In the genomic region with DNA sequence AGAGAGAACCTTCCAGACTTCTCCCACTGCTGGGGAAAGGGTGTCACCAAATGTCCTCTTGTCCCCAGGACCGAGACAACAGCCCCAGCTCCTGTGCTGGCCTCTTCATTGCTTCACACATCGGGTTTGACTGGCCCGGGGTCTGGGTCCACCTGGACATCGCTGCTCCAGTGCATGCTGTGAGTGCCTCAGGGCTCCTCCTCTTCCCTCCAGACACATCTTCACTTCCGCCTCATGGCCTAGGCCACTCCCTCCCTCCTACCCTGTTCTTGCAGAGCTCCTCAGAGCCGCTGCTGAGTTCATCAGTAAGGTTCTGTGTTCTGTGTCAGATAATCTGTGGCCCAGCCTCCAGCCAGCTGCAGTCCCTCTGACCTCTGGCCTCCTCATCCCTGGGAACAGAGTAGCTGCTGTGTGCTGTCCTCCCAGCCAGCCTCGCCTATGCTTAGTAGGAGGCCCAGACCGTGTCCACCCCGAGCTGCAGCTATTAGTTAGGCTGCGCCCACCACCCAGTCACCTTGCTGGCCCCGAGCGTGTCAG, we compare ENCODE assay signal across 18 mouse cellular contexts. TPM values are rescaled to one million over a fixed set of nuclear protein-coding genes. Genes with fewer than 3 reads are reported as not detected.
DNase-seq lines count a peak whose midpoint lies in the region; ATAC-seq lines count a peak whose summit lies in the region.
"Had no signal": no experiment of that assay in that cellular context is flagged by ENCODE, and none has a peak within 500 bp of the region (broad histone marks: within the 10 kb centered on the region; RNA-seq: fewer than 3 reads in every experiment).

No protein-coding gene starts in this region.

- DNase-seq in heart, embryonic 10.5 days (ENCODE audit: low spot score), result peak; percentile 69
- DNase-seq in heart, postnatal 4 days, result no peak
- DNase-seq in liver, result no peak
- peak; percentile 38 for DNase-seq in testis, postnatal 10 days (ENCODE audit: low spot score)
- DNase-seq in testis, postnatal 14 days (ENCODE audit: low spot score), result no peak
- DNase-seq: adrenal gland, postnatal 36 days; cerebellum, adult 2 months; kidney, postnatal 36 days had no signal

- peaks cover 9% of the 10 kb centered on the region for H3K4me1 ChIP-seq in heart, embryonic 10.5 days
- peaks cover 2% of the 10 kb centered on the region; the same call in 1 of the 2 replicates for H3K4me1 ChIP-seq in liver, embryonic 12.5 days

- H3K4me3 ChIP-seq in heart, embryonic 10.5 days, result no peak overlapping the region
- no peak overlapping the region for H3K4me3 ChIP-seq in liver, embryonic 12.5 days
- H3K4me3 ChIP-seq: erythroblast, embryonic 14.5 days; forebrain, embryonic 15.5 days; intestine, embryonic 15.5 days; limb, embryonic 13.5 days; midbrain, embryonic 12.5 days had no signal

- H3K4me2 ChIP-seq in liver, embryonic 12.5 days, result no peak overlapping the region
- H3K4me2 ChIP-seq: forebrain, embryonic 15.5 days; hindbrain, embryonic 14.5 days; intestine, embryonic 15.5 days; limb, embryonic 13.5 days; midbrain, embryonic 12.5 days had no signal

- H3K9me3 ChIP-seq in heart, embryonic 10.5 days, result peaks cover 10% of the 10 kb centered on the region; the same call in 1 of the 2 replicates
- peaks cover 7% of the 10 kb centered on the region; the same call in 1 of the 2 replicates for H3K9me3 ChIP-seq in liver, embryonic 12.5 days (replicated peaks)
- H3K9me3 ChIP-seq: forebrain, embryonic 15.5 days; intestine, embryonic 15.5 days had no signal

- no peak overlapping the region for H3K9ac ChIP-seq in liver, embryonic 12.5 days
- H3K9ac ChIP-seq: forebrain, embryonic 15.5 days; hindbrain, embryonic 14.5 days; intestine, embryonic 15.5 days; limb, embryonic 13.5 days; midbrain, embryonic 12.5 days had no signal

- no peak overlapping the region for H3K27ac ChIP-seq in heart, embryonic 10.5 days
- no peak overlapping the region for H3K27ac ChIP-seq in liver, embryonic 12.5 days
- H3K27ac ChIP-seq: forebrain, embryonic 15.5 days; hindbrain, embryonic 14.5 days; intestine, embryonic 15.5 days; limb, embryonic 13.5 days; macrophage; midbrain, embryonic 12.5 days had no signal

- peaks cover 84% of the 10 kb centered on the region for H3K36me3 ChIP-seq in heart, embryonic 10.5 days
- H3K36me3 ChIP-seq in liver, embryonic 12.5 days, result peaks cover 84% of the 10 kb centered on the region

- H3K27me3 ChIP-seq in heart, embryonic 10.5 days (ENCODE audit: insufficient read depth, poor library complexity, severe bottlenecking), result no peaks in the 10 kb centered on the region
- H3K27me3 ChIP-seq in liver, embryonic 12.5 days (replicated peaks), result no peaks in the 10 kb centered on the region
- H3K27me3 ChIP-seq: CH12.LX; forebrain, embryonic 15.5 days; intestine, embryonic 15.5 days; limb, embryonic 13.5 days; midbrain, embryonic 12.5 days had no signal

- ATAC-seq in liver, embryonic 12.5 days, result 0 out of 2 replicates have a peak, but pooled peaks have one; percentile 14
- no peak for ATAC-seq in erythroid progenitor cell, adult 5-6 weeks (replicated peaks; ENCODE audit: low FRiP score, poor library complexity, severe bottlenecking)
- ATAC-seq: forebrain, embryonic 15.5 days; intestine, embryonic 15.5 days had no signal

- WGBS in heart, embryonic 10.5 days, result 80% methylated on average over 12 of the region's 12 CpGs
- WGBS in liver, embryonic 12.5 days (ENCODE audit: insufficient replicate concordance), result 75% methylated on average over 12 of the region's 12 CpGs

RNA-seq across cellular contexts. Expression of a gene that starts 11.3 kb away (rescaled TPM):
- 51.6 and 53.6 TPM in 2 replicates for polyA plus RNA-seq in heart, embryonic 10.5 days (2016; fragmentation: Nextera tagmentation; extraction: Ambion mirVana)
- total RNA-seq in heart, postnatal 4 days (2021), result 10 to 100 TPM; 64.1 to 65.0 TPM
- 43.6 and 44.5 TPM in 2 replicates for polyA plus RNA-seq in liver, embryonic 12.5 days (2016; fragmentation: Nextera tagmentation; extraction: Ambion mirVana)
- total RNA-seq in erythroid progenitor cell, adult 5-6 weeks (2015; ENCODE audit: low replicate concordance), result 5.4 and 12.2 TPM in 2 replicates
- 0.76 and 3.5 TPM in 2 replicates for total RNA-seq in erythroid progenitor cell, adult 5-6 weeks (2017; ENCODE audit: low replicate concordance)

RNA-seq across cellular contexts. Expression of a gene that starts 45.4 kb away (rescaled TPM):
- polyA plus RNA-seq in heart, embryonic 10.5 days (2016; fragmentation: Nextera tagmentation; extraction: Ambion mirVana), result 10.1 and 11.9 TPM in 2 replicates
- total RNA-seq in heart, postnatal 4 days (2021), result 10 to 100 TPM; 37.5 to 38.3 TPM
- polyA plus RNA-seq in liver, embryonic 12.5 days (2016; fragmentation: Nextera tagmentation; extraction: Ambion mirVana), result 4.5 and 4.9 TPM in 2 replicates
- total RNA-seq in erythroid progenitor cell, adult 5-6 weeks (2015; ENCODE audit: low replicate concordance), result 9.4 and 26.8 TPM in 2 replicates
- 7.8 and 13.2 TPM in 2 replicates for total RNA-seq in erythroid progenitor cell, adult 5-6 weeks (2017; ENCODE audit: low replicate concordance)

Comparison
In these comparisons a context has a peak if more than half of its experiments do, and no peak if none do; other contexts are left out.
1. DNase-seq: peak in heart, embryonic 10.5 days (single experiment) and testis, postnatal 10 days (single experiment); none in heart, postnatal 4 days (single experiment), liver (single experiment) and testis, postnatal 14 days (single experiment).
2. RNA of a gene that starts 11.3 kb away (total RNA-seq): 64.1 to 65.0 TPM in heart, postnatal 4 days; 0.76 to 12.2 TPM in erythroid progenitor cell, adult 5-6 weeks; every median in the first group is over 4 times any median in the second.